Mouse (Mus musculus): ENCODE data around the gene Wasf2. TPM values are rescaled to one million over a fixed set of nuclear protein-coding genes. Genes with fewer than 3 reads are reported as not detected.

Wasf2 gene
- polyA plus RNA-seq, 1 experiment: 45.7 TPM

GRCm38 (mm10) chr4:133127894-133128293, 2.4 kb upstream of the Wasf2 start:
- peak; percentile 73 for DNase-seq
- Histone ChIP-seq H3K27me3 (replicated peaks; ENCODE audit: control insufficient read depth, insufficient read depth, low read length) (no peaks in the 10 kb centered on the region), H3K36me3 (ENCODE audit: control insufficient read depth, insufficient read depth, low read length) (no peaks in the 10 kb centered on the region), H3K4me1 (ENCODE audit: control insufficient read depth, insufficient read depth, low read length) (peaks cover 34% of the 10 kb centered on the region), H3K27ac (ENCODE audit: insufficient read depth, low read depth, low read length) (peak overlapping the region; percentile 4; the same call in 1 of the 2 replicates), H3K4me3 (ENCODE audit: insufficient read depth, low read depth, low read length) (no peak overlapping the region)
- TF ChIP-seq POLR2A (IDR thresholded peaks at IDR 0.05; ENCODE audit: low read depth, low read length): no peak
- no peak; the same call in 1 of the 2 replicates for TF ChIP-seq CTCF (conservative IDR thresholded peaks at IDR 0.05; ENCODE audit: insufficient read depth, insufficient read length, low read depth, low read length)
- WGBS: 51% methylated on average over 4 of the region's 4 CpGs

DNA sequence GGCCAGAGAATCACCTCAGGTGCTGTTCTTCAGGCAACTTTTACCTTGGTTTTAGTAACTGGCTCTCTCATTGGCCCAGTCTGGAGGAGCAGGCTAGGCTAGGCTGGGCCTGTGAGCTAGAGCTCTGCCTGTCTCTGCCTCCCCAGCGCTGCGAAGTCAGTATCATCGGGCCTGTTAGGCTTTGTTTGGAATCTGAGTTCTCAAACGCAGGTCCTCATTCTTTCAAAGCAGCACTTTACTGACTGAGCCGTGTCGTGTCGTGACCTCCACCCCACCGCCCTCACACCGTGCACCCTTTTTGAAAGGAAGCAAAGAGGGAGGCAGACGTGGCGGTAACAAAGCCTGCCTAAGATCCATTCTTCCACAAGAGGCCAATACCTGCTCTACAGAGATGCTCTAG, 914 bp upstream of the Wasf2 start:
- DNase-seq: peak; percentile 37
- TF ChIP-seq CTCF (conservative IDR thresholded peaks at IDR 0.05; ENCODE audit: insufficient read depth, insufficient read length, low read depth, low read length) (no peak), POLR2A (IDR thresholded peaks at IDR 0.05; ENCODE audit: low read depth, low read length) (no peak)
- peaks cover 34% of the 10 kb centered on the region for H3K4me1 ChIP-seq (ENCODE audit: control insufficient read depth, insufficient read depth, low read length)
- no peaks in the 10 kb centered on the region for H3K27me3 ChIP-seq (replicated peaks; ENCODE audit: control insufficient read depth, insufficient read depth, low read length)
- WGBS: 32% methylated on average over 11 of the region's 11 CpGs
- H3K4me3 ChIP-seq (ENCODE audit: insufficient read depth, low read depth, low read length): peak overlapping the region; percentile 60
- H3K27ac ChIP-seq (ENCODE audit: insufficient read depth, low read depth, low read length): peak overlapping the region; percentile 92
- H3K36me3 ChIP-seq (ENCODE audit: control insufficient read depth, insufficient read depth, low read length): no peaks in the 10 kb centered on the region

GRCm38 (mm10) chr4:133130890-133131741, 811 bp downstream of the Wasf2 start:
- DNase-seq: peak; percentile 50
- H3K4me1 ChIP-seq (ENCODE audit: control insufficient read depth, insufficient read depth, low read length): peaks cover 34% of the 10 kb centered on the region
- H3K36me3 ChIP-seq (ENCODE audit: control insufficient read depth, insufficient read depth, low read length): no peaks in the 10 kb centered on the region
- peak overlapping the region; percentile 95 for H3K4me3 ChIP-seq (ENCODE audit: insufficient read depth, low read depth, low read length)
- WGBS: under 1% methylated on average over 17 of the region's 17 CpGs
- TF ChIP-seq CTCF (conservative IDR thresholded peaks at IDR 0.05; ENCODE audit: insufficient read depth, insufficient read length, low read depth, low read length): no peak
- TF ChIP-seq POLR2A (IDR thresholded peaks at IDR 0.05; ENCODE audit: low read depth, low read length): no peak
- H3K27ac ChIP-seq (ENCODE audit: insufficient read depth, low read depth, low read length): peak overlapping the region; percentile 94
- H3K27me3 ChIP-seq (replicated peaks; ENCODE audit: control insufficient read depth, insufficient read depth, low read length): no peaks in the 10 kb centered on the region

GRCm38 (mm10) chr4:133132027-133132426, 1.7 kb downstream of the Wasf2 start:
- peak overlapping the region; percentile 94 for H3K27ac ChIP-seq (ENCODE audit: insufficient read depth, low read depth, low read length)
- peak overlapping the region; percentile 7; the same call in 1 of the 2 replicates for H3K4me3 ChIP-seq (ENCODE audit: insufficient read depth, low read depth, low read length)
- TF ChIP-seq CTCF (conservative IDR thresholded peaks at IDR 0.05; ENCODE audit: insufficient read depth, insufficient read length, low read depth, low read length): no peak
- TF ChIP-seq POLR2A (IDR thresholded peaks at IDR 0.05; ENCODE audit: low read depth, low read length): no peak
- no peaks in the 10 kb centered on the region for H3K36me3 ChIP-seq (ENCODE audit: control insufficient read depth, insufficient read depth, low read length)
- H3K27me3 ChIP-seq (replicated peaks; ENCODE audit: control insufficient read depth, insufficient read depth, low read length): no peaks in the 10 kb centered on the region
- DNase-seq: peak; percentile 83
- WGBS: 8% methylated on average over 6 of the region's 6 CpGs
- H3K4me1 ChIP-seq (ENCODE audit: control insufficient read depth, insufficient read depth, low read length): peaks cover 32% of the 10 kb centered on the region

DNA sequence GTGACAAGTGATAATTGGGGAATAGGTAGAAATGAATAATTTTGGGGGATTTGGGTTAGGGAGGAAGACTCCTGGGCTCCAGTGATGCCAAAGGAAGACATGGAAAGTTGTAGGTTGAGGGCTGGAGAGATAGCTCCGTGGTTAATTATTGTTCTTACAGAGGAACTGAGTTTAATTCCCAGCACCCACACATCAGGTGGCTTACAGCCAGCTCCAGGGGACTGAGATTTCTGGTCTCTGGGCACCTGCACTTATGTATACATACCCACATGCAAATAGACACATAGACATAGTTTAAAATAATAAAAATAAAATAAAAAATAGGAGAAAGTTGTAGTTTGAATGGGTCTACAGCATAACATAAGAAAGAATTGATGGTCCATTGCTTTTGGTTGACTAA, 6.6 kb downstream of the Wasf2 start:
- H3K36me3 ChIP-seq (ENCODE audit: control insufficient read depth, insufficient read depth, low read length): no peaks in the 10 kb centered on the region
- H3K27me3 ChIP-seq (replicated peaks; ENCODE audit: control insufficient read depth, insufficient read depth, low read length): no peaks in the 10 kb centered on the region
- TF ChIP-seq CTCF (conservative IDR thresholded peaks at IDR 0.05; ENCODE audit: insufficient read depth, insufficient read length, low read depth, low read length): no peak
- TF ChIP-seq POLR2A (IDR thresholded peaks at IDR 0.05; ENCODE audit: low read depth, low read length): no peak
- 47% methylated on average over 1 of the region's 1 CpGs for WGBS
- DNase-seq: no peak
- no peak overlapping the region for H3K4me3 ChIP-seq (ENCODE audit: insufficient read depth, low read depth, low read length)
- H3K27ac ChIP-seq (ENCODE audit: insufficient read depth, low read depth, low read length): no peak overlapping the region
- H3K4me1 ChIP-seq (ENCODE audit: control insufficient read depth, insufficient read depth, low read length): peaks cover 20% of the 10 kb centered on the region

DNA sequence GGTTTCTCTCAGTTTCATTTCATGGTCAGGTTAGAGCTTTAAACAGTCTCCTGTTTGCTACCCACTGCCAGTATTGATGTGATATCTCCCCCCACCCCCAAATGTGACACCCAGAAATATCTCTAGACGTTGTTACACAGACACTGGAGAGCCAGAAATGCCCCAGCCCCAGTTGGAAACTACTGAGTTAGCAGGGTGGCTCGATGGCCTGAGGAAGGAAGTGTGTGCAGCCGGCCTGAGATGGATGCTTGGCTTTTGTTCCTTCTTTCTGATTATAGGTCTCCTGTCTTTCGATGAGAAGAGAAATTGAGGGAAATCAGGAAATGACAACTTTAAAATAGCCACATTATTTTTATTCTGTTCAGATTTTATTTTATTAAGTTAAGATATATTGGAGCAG, 8.7 kb downstream of the Wasf2 start:
- WGBS: 41% methylated on average over 4 of the region's 4 CpGs
- H3K27me3 ChIP-seq (replicated peaks; ENCODE audit: control insufficient read depth, insufficient read depth, low read length): no peaks in the 10 kb centered on the region
- no peak for DNase-seq
- H3K27ac ChIP-seq (ENCODE audit: insufficient read depth, low read depth, low read length): peak overlapping the region; percentile 44; the same call in 1 of the 2 replicates
- H3K4me1 ChIP-seq (ENCODE audit: control insufficient read depth, insufficient read depth, low read length): peaks cover 20% of the 10 kb centered on the region
- TF ChIP-seq POLR2A (IDR thresholded peaks at IDR 0.05; ENCODE audit: low read depth, low read length) (no peak), CTCF (conservative IDR thresholded peaks at IDR 0.05; ENCODE audit: insufficient read depth, insufficient read length, low read depth, low read length) (no peak)
- H3K36me3 ChIP-seq (ENCODE audit: control insufficient read depth, insufficient read depth, low read length): no peaks in the 10 kb centered on the region
- no peak overlapping the region for H3K4me3 ChIP-seq (ENCODE audit: insufficient read depth, low read depth, low read length)

GRCm38 (mm10) chr4:133155006-133155405, 24.7 kb downstream of the Wasf2 start:
- TF ChIP-seq CTCF (conservative IDR thresholded peaks at IDR 0.05; ENCODE audit: insufficient read depth, insufficient read length, low read depth, low read length) (no peak), POLR2A (IDR thresholded peaks at IDR 0.05; ENCODE audit: low read depth, low read length) (no peak)
- 81% methylated on average over 5 of the region's 5 CpGs for WGBS

More at GRCm38 (mm10) chr4:133155006-133155405, 24.7 kb downstream of the Wasf2 start:
- Histone ChIP-seq H3K4me3 (ENCODE audit: insufficient read depth, low read depth, low read length) (no peak overlapping the region), H3K36me3 (ENCODE audit: control insufficient read depth, insufficient read depth, low read length) (no peaks in the 10 kb centered on the region; the same call in 1 of the 2 replicates), H3K27ac (ENCODE audit: insufficient read depth, low read depth, low read length) (no peak overlapping the region), H3K4me1 (ENCODE audit: control insufficient read depth, insufficient read depth, low read length) (peaks cover 10% of the 10 kb centered on the region), H3K27me3 (replicated peaks; ENCODE audit: control insufficient read depth, insufficient read depth, low read length) (no peaks in the 10 kb centered on the region)
- no peak for DNase-seq
